Mouse (Mus musculus): ENCODE measurements around the gene Eya2.

- no peak for TF ChIP-seq POLR2A (IDR thresholded peaks at IDR 0.05; ENCODE audit: extremely low read depth, insufficient read depth, low read length)
- no peak for TF ChIP-seq CTCF (IDR thresholded peaks at IDR 0.05; ENCODE audit: low read depth, low read length)
Observed at GRCm38 (mm10) chr2:165820073-165820472, 225.2 kb downstream of the Eya2 start.

All from liver, adult 2 months (tissue).